Mouse (Mus musculus): ENCODE measurements at regions not wholly inside any gene's neighbourhood (a gene's known extent, or its start where the extent isn't known, plus 50 kb on each side); places are given as distances from the start of the nearest gene placed in this dataset.

GRCm38 (mm10) chr10:99924541-99924940 lies 90.9 kb upstream of the Kitl start:
- ATAC-seq (ENCODE audit: borderline replicate concordance, extremely low read depth, low FRiP score, low TSS enrichment): no peak
- 69% methylated on average over 3 of the region's 3 CpGs for WGBS
- no peak overlapping the region for H3K9ac ChIP-seq

GRCm38 (mm10) chr10:99919925-99920324 lies 95.5 kb upstream of the Kitl start:
- Histone ChIP-seq H3K27ac (no peak overlapping the region), H3K36me3 (no peaks in the 10 kb centered on the region), H3K9ac (no peak overlapping the region), H3K27me3 (no peaks in the 10 kb centered on the region), H3K4me2 (no peak overlapping the region), H3K4me1 (0 out of 2 replicates have a peak, but pooled peaks cover 5% of the 10 kb centered on the region), H3K4me3 (no peak overlapping the region), H3K9me3 (no peaks in the 10 kb centered on the region)
- WGBS: 69% methylated on average over 2 of the region's 2 CpGs
- ATAC-seq (ENCODE audit: borderline replicate concordance, extremely low read depth, low FRiP score, low TSS enrichment): no peak

More at GRCm38 (mm10) chr10:99924541-99924940, 90.9 kb upstream of the Kitl start:
- Histone ChIP-seq H3K27ac (no peak overlapping the region), H3K27me3 (no peaks in the 10 kb centered on the region), H3K4me2 (no peak overlapping the region), H3K36me3 (no peaks in the 10 kb centered on the region), H3K4me1 (peaks cover 16% of the 10 kb centered on the region; the same call in 1 of the 2 replicates), H3K4me3 (no peak overlapping the region), H3K9me3 (no peaks in the 10 kb centered on the region)

- Histone ChIP-seq H3K27ac (no peak overlapping the region), H3K27me3 (no peaks in the 10 kb centered on the region), H3K4me3 (no peak overlapping the region), H3K4me1 (0 out of 2 replicates have a peak, but pooled peaks cover 5% of the 10 kb centered on the region), H3K4me2 (no peak overlapping the region), H3K36me3 (no peaks in the 10 kb centered on the region), H3K9me3 (no peaks in the 10 kb centered on the region), H3K9ac (no peak overlapping the region)
- WGBS: 85% methylated on average over 7 of the region's 7 CpGs
- ATAC-seq (ENCODE audit: borderline replicate concordance, extremely low read depth, low FRiP score, low TSS enrichment): no peak
These were observed 96.7 kb upstream of the Kitl start for GRCm38 (mm10) chr10:99918567-99919320.

DNA sequence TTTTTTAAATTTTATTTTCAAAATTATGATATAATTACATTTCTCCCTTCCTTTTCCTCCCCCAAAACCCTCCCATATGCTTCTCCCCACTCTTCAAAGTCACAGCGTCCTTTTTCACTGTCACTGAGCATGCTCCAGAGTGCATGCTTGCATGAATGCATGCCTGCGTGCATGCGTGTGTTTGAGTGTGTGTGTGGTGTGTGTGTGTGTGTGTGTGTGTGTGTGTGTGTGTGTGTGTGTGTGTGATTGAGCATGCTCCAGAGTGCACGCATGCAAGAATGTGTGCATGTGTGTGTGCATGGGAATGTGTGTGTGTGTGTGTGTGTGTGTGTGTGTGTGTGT lies 101.6 kb upstream of the Kitl start:
- ATAC-seq (ENCODE audit: borderline replicate concordance, extremely low read depth, low FRiP score, low TSS enrichment): 0 out of 2 replicates have a peak, but pooled peaks have one; percentile 55
- 46% methylated on average over 4 of the region's 4 CpGs for WGBS
- H3K36me3 ChIP-seq: no peaks in the 10 kb centered on the region
- H3K9ac ChIP-seq: 0 out of 2 replicates have a peak overlapping the region, but pooled peaks have one; percentile 33
- peak overlapping the region; percentile 46 for H3K4me3 ChIP-seq
- peak overlapping the region; percentile 84; the same call in 1 of the 2 replicates for H3K27ac ChIP-seq
- H3K4me1 ChIP-seq: no peaks in the 10 kb centered on the region
- H3K9me3 ChIP-seq: no peaks in the 10 kb centered on the region
- no peaks in the 10 kb centered on the region for H3K27me3 ChIP-seq
- H3K4me2 ChIP-seq: peak overlapping the region; percentile 57

GRCm38 (mm10) chr10:99913001-99913845 lies 102.2 kb upstream of the Kitl start:
- no peaks in the 10 kb centered on the region for H3K9me3 ChIP-seq
- H3K4me3 ChIP-seq: peak overlapping the region; percentile 46
- peak overlapping the region; percentile 57 for H3K4me2 ChIP-seq
- no peaks in the 10 kb centered on the region for H3K27me3 ChIP-seq
- no peaks in the 10 kb centered on the region for H3K4me1 ChIP-seq
- ATAC-seq (ENCODE audit: borderline replicate concordance, extremely low read depth, low FRiP score, low TSS enrichment): peak; percentile 81; the same call in 1 of the 2 replicates
- WGBS: 7% methylated on average over 20 of the region's 20 CpGs
- H3K36me3 ChIP-seq: no peaks in the 10 kb centered on the region
- H3K9ac ChIP-seq: peak overlapping the region; percentile 33
- H3K27ac ChIP-seq: peak overlapping the region; percentile 84

DNA sequence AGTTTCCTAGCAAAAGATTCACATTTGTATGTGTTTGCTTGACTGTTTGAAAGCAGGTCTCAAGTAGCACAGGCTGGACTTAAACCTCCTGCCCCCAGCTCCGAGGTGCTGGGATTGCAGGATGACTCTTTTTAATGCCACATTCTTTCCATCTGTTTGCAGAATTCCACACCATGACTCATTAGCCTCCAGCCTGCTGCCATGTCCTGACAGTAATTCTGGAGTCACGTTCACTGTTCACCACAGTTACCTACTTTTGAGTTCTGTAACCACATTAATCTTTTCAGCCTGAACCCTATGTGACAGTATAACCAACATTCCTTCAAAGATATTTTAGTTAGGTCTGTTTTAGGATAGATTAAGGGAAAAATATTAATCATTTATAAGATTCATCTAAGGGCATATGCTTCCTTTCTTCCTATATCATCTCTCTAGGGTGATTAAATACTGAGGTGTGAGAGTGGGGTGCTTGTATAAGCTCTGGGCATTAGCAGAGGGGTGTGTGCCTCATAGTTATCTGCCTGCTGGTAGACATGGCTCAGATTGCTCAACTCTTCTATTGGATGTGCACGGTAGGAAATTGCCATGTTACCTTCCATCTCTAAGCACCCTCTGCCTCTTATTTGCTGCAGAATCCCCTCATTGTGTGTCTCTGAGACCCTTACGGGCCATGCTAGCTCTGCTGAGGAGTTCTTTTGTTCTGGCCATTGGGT lies 105.3 kb upstream of the Kitl start:
- no peak overlapping the region for H3K9ac ChIP-seq
- no peak overlapping the region for H3K4me2 ChIP-seq
- no peak for ATAC-seq (ENCODE audit: borderline replicate concordance, extremely low read depth, low FRiP score, low TSS enrichment)
- WGBS: 59% methylated on average over 4 of the region's 4 CpGs
- no peaks in the 10 kb centered on the region for H3K36me3 ChIP-seq
- H3K4me3 ChIP-seq: no peak overlapping the region
- no peak overlapping the region for H3K27ac ChIP-seq
- no peaks in the 10 kb centered on the region for H3K4me1 ChIP-seq
- H3K9me3 ChIP-seq: no peaks in the 10 kb centered on the region
- no peaks in the 10 kb centered on the region for H3K27me3 ChIP-seq

- Histone ChIP-seq H3K4me3 (no peak overlapping the region), H3K9me3 (no peaks in the 10 kb centered on the region), H3K36me3 (no peaks in the 10 kb centered on the region), H3K4me2 (no peak overlapping the region), H3K9ac (no peak overlapping the region), H3K27me3 (no peaks in the 10 kb centered on the region), H3K4me1 (no peaks in the 10 kb centered on the region), H3K27ac (no peak overlapping the region)
- WGBS: 73% methylated on average over 4 of the region's 4 CpGs
- no peak for ATAC-seq (ENCODE audit: borderline replicate concordance, extremely low read depth, low FRiP score, low TSS enrichment)
These were observed 107.4 kb upstream of the Kitl start for GRCm38 (mm10) chr10:99908044-99908443.

- Histone ChIP-seq H3K4me1 (no peaks in the 10 kb centered on the region), H3K27ac (no peak overlapping the region), H3K36me3 (no peaks in the 10 kb centered on the region), H3K4me2 (no peak overlapping the region), H3K9ac (no peak overlapping the region), H3K4me3 (no peak overlapping the region), H3K9me3 (no peaks in the 10 kb centered on the region), H3K27me3 (no peaks in the 10 kb centered on the region)
- no peak for ATAC-seq (ENCODE audit: borderline replicate concordance, extremely low read depth, low FRiP score, low TSS enrichment)
- WGBS: 85% methylated on average over 6 of the region's 6 CpGs
These were observed 108.5 kb upstream of the Kitl start for GRCm38 (mm10) chr10:99906778-99907435.

DNA sequence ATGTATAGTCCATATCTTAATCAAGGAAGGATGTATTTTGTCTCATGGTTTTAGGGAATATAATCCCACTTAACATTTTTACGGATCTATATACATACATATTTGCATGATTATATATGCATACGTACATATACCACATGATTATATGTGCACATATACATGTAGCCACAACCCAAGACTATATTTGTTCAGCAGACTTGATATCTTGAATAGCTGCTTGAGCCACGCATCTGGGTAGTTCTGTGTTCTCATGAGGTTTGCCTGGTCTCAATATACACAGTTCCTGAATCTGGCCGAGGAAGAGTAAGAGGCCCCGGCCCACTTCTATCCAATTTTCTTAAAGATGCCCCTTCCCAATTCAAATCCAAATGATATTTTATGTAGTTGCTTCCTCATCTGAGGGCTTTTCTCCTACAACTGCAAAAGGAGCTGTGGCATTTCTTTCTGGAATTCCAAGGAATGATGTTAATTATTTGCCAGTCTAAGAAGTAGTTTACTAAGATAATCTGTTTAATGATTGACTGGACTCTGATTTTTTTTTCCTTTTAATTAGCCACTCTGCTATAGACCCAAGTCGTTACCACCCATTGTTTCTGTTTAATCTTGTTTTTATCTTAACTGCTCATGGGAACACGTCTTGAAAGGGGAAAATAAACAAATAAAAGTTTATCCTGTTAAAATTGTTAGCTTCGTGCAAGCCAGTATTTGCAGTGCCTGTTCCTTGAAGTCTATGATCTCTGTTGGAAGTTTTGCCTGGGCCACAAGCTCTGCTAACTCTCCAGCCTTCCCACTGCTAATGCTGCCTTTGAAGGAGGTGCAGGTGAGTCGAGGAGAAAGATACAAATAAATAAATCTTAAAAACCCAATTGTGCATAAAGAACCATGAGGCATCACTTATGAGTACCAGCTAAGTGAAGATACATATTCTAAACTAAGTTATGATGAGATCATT lies 112.9 kb upstream of the Kitl start:
- H3K27me3 ChIP-seq: no peaks in the 10 kb centered on the region
- H3K36me3 ChIP-seq: no peaks in the 10 kb centered on the region
- no peak overlapping the region for H3K27ac ChIP-seq
- H3K9me3 ChIP-seq: no peaks in the 10 kb centered on the region
- no peak for ATAC-seq (ENCODE audit: borderline replicate concordance, extremely low read depth, low FRiP score, low TSS enrichment)
- H3K9ac ChIP-seq: no peak overlapping the region
- H3K4me3 ChIP-seq: no peak overlapping the region
- no peaks in the 10 kb centered on the region for H3K4me1 ChIP-seq
- 52% methylated on average over 9 of the region's 9 CpGs for WGBS
- H3K4me2 ChIP-seq: no peak overlapping the region

- H3K9me3 ChIP-seq: no peaks in the 10 kb centered on the region
- H3K4me2 ChIP-seq: no peak overlapping the region
- H3K36me3 ChIP-seq: no peaks in the 10 kb centered on the region
- no peaks in the 10 kb centered on the region for H3K27me3 ChIP-seq
- no peak for ATAC-seq (ENCODE audit: borderline replicate concordance, extremely low read depth, low FRiP score, low TSS enrichment)
- no peak overlapping the region for H3K4me3 ChIP-seq
- no peaks in the 10 kb centered on the region for H3K4me1 ChIP-seq
- WGBS: 87% methylated on average over 8 of the region's 8 CpGs
- H3K9ac ChIP-seq: no peak overlapping the region
- H3K27ac ChIP-seq: no peak overlapping the region
These were observed 114.2 kb upstream of the Kitl start for GRCm38 (mm10) chr10:99900955-99901835.
